Mouse (Mus musculus) ES-E14 (cell line): ENCODE data around the gene Chd5. TPM values are rescaled to one million over a fixed set of nuclear protein-coding genes. Genes with fewer than 3 reads are reported as not detected.
A peak's percentile ranks its signal among the peaks of the same experiment; 100 is the strongest.

ENCODE experiments used
- DNase-seq: peaks from one replicate; pipeline ENCODE4 v3.0.0-alpha.2; 2013; ENCODE audit warnings: low read depth, low spot score
- H3K27ac ChIP-seq: 2 replicates; pipeline ENCODE4 v1.5.1; 2012; ENCODE audit warnings: low read depth, mild to moderate bottlenecking, low read length, moderate library complexity, mixed read lengths; ENCODE audit not compliant: poor library complexity, insufficient read depth, severe bottlenecking
- H3K36me3 ChIP-seq: 2 replicates; pipeline ENCODE4 v1.6.1; 2012; ENCODE audit warnings: mild to moderate bottlenecking, low read length, moderate library complexity, mixed read lengths; ENCODE audit not compliant: control insufficient read depth, poor library complexity, insufficient read depth, severe bottlenecking
- H3K4me1 ChIP-seq, 2 experiments: fragments of 150-350 bp in 1 of 2; sonication (generic) in 1 of 2; 2 replicates each; pipeline ENCODE4 v1.6.1; 2012; ENCODE audit warnings: low read length in 2 of 2, mild to moderate bottlenecking in 1 of 2, mixed read lengths in 1 of 2; ENCODE audit not compliant: control insufficient read depth in 2 of 2, insufficient read depth in 2 of 2, poor library complexity in 1 of 2
- H3K4me3 ChIP-seq, 2 experiments: fragments of 150-350 bp in 1 of 2; sonication (generic) in 1 of 2; 2 replicates each; pipeline ENCODE4 v1.5.1; 2012; ENCODE audit warnings: low read length in 2 of 2, low read depth in 1 of 2, mild to moderate bottlenecking in 1 of 2, mixed read lengths in 1 of 2; ENCODE audit not compliant: insufficient read depth in 1 of 2, poor library complexity in 1 of 2, severe bottlenecking in 1 of 2
- H3K9ac ChIP-seq: 2 replicates; pipeline ENCODE4 v1.6.1; 2012; ENCODE audit warnings: low read depth, mild to moderate bottlenecking, low read length, mixed read lengths; ENCODE audit not compliant: poor library complexity, insufficient read depth, severe bottlenecking
- H3K9me3 ChIP-seq: fragments of 150-350 bp; sonication (generic); 2 replicates; pipeline ENCODE4 v1.6.1; 2012; ENCODE audit warnings: low read depth, mild to moderate bottlenecking, low read length; ENCODE audit not compliant: control insufficient read depth, insufficient read depth
- CHD2 ChIP-seq: IDR thresholded peaks from 2 replicates; pipeline ENCODE4 v1.6.1; 2014; ENCODE audit warnings: mild to moderate bottlenecking, low read depth, low read length, inconsistent platforms
- HCFC1 ChIP-seq: IDR thresholded peaks from 2 replicates; pipeline ENCODE4 v1.6.1; 2012; ENCODE audit warnings: low read length, inconsistent platforms, borderline replicate concordance; ENCODE audit not compliant: insufficient read depth
- MAFK ChIP-seq: IDR thresholded peaks from 2 replicates; pipeline ENCODE4 v1.6.1; 2014; ENCODE audit warnings: mild to moderate bottlenecking, low read depth, low read length, inconsistent platforms; ENCODE audit not compliant: insufficient read depth
- ZC3H11A ChIP-seq: IDR thresholded peaks from 2 replicates; pipeline ENCODE4 v1.6.1; 2012; ENCODE audit warnings: low read depth, mild to moderate bottlenecking, inconsistent platforms, low read length, borderline replicate concordance
- ZNF384 ChIP-seq: IDR thresholded peaks from 2 replicates; pipeline ENCODE4 v1.6.1; 2012; ENCODE audit warnings: low read depth, low read length, inconsistent platforms
- in situ Hi-C, 2 experiments: fragments of 600-800 bp; cut with MboI; formaldehyde crosslinking; loops; one replicate each; pipeline ENCODE4 v1.15.1; 2025; ENCODE audit warnings: low sequenced_read_pairs in 2 of 2, inconsistent platforms in 1 of 2; ENCODE audit not compliant: unreplicated experiment in 2 of 2
- total RNA-seq: library from RNA; depleted of rRNA; stranded (reverse); fragments of 300-350 nt; gene quantifications from 2 replicates; pipeline ENCODE4 v1.2.3, GENCODE M21; 2012

Gene Chd5
- total RNA-seq, 1 experiment, result 3.1 TPM

DNA sequence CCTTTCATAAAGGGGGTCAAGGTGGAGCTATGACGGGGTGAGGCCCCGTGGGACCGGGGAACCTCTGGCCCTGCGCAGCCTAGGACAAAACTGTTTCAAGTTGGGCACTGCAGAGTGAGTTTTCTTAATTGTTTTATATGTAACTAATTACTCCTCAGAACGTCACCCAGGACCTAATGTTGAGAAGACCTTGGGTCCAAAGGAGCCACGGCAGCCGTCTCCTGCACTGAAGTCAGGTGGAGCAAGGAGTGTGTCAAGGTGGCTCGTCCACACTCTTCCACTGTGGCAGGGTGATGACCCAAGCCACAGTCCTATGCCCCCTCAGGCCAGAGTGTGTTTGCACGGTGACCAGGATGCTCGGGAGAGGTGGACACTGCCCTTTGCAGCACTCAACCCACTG, 35.3 kb upstream of the Chd5 start:
- TF ChIP-seq HCFC1, result no peak
- H3K9ac ChIP-seq, result no peak overlapping the region
- no peak overlapping the region for H3K27ac ChIP-seq
- H3K36me3 ChIP-seq, result peaks cover 32% of the 10 kb centered on the region
- no peak overlapping the region for H3K4me3 ChIP-seq
- in situ Hi-C loops, result no loop called here
- no peaks in the 10 kb centered on the region for H3K9me3 ChIP-seq
- DNase-seq, result no peak
- H3K4me1 ChIP-seq, result peaks cover 1 to 2% of the 10 kb centered on the region in 2 experiments; a peak in 1 of 4 replicates

GRCm38 (mm10) chr4:152304685-152305084, 33.8 kb upstream of the Chd5 start:
- peaks cover 31% of the 10 kb centered on the region for H3K36me3 ChIP-seq
- TF ChIP-seq MAFK, result no peak
- no peak for TF ChIP-seq ZC3H11A
- no peak for TF ChIP-seq ZNF384
- no peak for TF ChIP-seq HCFC1
- TF ChIP-seq CHD2, result no peak
- in situ Hi-C loops, result no loop called here

DNA sequence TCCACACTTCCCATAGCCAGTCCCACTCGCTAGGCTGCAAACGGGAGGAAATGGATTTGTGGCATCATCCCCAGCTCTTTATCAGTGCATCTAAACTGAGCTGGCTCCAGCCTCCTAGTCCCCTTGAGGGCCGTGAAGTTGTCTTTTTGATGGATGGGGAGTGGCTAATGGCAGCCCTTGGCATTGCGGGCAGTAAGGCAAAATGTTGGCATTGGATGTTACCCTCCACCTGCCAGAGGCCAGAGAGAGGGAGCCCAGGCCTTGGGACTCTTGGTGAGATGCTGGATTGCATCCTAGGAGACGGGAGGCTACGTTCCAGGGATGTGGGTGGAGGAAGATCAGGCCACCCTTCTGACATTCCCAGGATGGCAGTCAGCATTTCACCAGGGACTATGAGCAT, 32.5 kb upstream of the Chd5 start:
- TF ChIP-seq MAFK (no peak), CHD2 (no peak), ZC3H11A (no peak), HCFC1 (no peak), ZNF384 (no peak)
- Histone ChIP-seq H3K27ac (no peak overlapping the region), H3K9me3 (no peaks in the 10 kb centered on the region), H3K4me3 (no peak overlapping the region), H3K36me3 (peaks cover 22% of the 10 kb centered on the region), H3K9ac (no peak overlapping the region), H3K4me1 (peaks cover 0 to 1% of the 10 kb centered on the region in 2 experiments; a peak in 1 of 4 replicates)
- DNase-seq, result no peak
- in situ Hi-C loops, result no loop called here

More at GRCm38 (mm10) chr4:152304685-152305084, 33.8 kb upstream of the Chd5 start:
- no peak overlapping the region for H3K4me3 ChIP-seq
- no peak overlapping the region for H3K9ac ChIP-seq
- H3K4me1 ChIP-seq, result peaks cover 0 to 1% of the 10 kb centered on the region in 2 experiments; a peak in 1 of 4 replicates
- no peak overlapping the region for H3K27ac ChIP-seq
- DNase-seq, result no peak
- no peaks in the 10 kb centered on the region for H3K9me3 ChIP-seq

GRCm38 (mm10) chr4:152307542-152307941, 30.9 kb upstream of the Chd5 start:
- Histone ChIP-seq H3K9ac (no peak overlapping the region), H3K36me3 (peaks cover 25% of the 10 kb centered on the region), H3K4me3 (no peak overlapping the region), H3K4me1 (peaks cover 0 to 12% of the 10 kb centered on the region in 2 experiments; a peak in 2 of 4 replicates), H3K9me3 (no peaks in the 10 kb centered on the region), H3K27ac (no peak overlapping the region)
- TF ChIP-seq MAFK, result no peak
- no peak for TF ChIP-seq ZNF384
- no peak for TF ChIP-seq ZC3H11A
- no peak for TF ChIP-seq HCFC1
- TF ChIP-seq CHD2, result no peak
- DNase-seq, result no peak
- in situ Hi-C loops, result no loop called here

DNA sequence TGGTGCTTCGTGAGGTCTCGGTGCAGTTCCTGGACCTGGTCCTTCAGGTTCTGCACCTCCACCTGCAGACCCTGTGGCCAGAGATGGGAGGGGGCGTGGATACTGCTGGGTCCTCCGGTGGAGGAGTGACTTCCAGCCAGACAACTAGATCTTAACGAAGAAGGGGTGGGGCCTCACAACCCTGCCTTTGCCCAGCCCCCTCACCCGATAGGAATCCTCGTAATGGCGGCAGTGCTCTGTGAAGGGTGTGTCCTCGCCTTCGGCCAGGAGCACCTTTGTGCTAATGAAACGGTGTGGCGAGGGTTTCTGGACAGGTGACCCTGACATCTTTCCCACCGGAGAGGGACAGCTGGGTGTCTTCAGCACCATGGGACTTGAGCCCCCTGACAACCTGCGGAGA, 26.3 kb upstream of the Chd5 start:
- H3K27ac ChIP-seq, result no peak overlapping the region
- peaks cover 4% of the 10 kb centered on the region; the same call in 1 of the 2 replicates for H3K36me3 ChIP-seq
- no peaks in the 10 kb centered on the region for H3K9me3 ChIP-seq
- H3K4me1 ChIP-seq, result peaks cover 2 to 23% of the 10 kb centered on the region in 2 experiments; a peak in 3 of 4 replicates
- no peak for TF ChIP-seq MAFK
- no peak for TF ChIP-seq HCFC1
- TF ChIP-seq ZNF384, result no peak
- TF ChIP-seq ZC3H11A, result no peak
- no peak for TF ChIP-seq CHD2
- H3K4me3 ChIP-seq, result peak overlapping the region; percentile 49 to 60
- in situ Hi-C loops, result no loop called here
- peak overlapping the region; percentile 50; the same call in 1 of the 2 replicates for H3K9ac ChIP-seq
- DNase-seq, result no peak
